Comparison of ENCODE assay signal across 18 mouse cellular contexts in the genomic region with DNA sequence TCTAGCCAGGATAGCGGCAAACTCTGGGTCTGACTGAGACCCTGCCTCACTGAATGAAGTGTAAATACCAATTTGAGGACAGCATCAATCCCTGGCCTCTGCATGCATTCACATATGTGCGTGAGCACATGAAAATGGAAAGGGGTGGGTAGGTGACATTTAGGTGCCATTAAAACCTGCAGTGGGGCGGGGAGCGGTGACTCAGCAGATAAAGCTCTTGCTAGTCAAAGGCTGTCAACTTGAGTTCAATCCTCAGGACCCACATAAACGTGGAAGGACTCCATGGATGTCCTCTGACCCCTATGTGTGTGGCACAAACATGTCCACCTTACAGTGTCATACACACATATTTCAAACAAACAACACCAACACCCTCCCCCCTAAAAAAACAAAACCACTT. TPM values are rescaled to one million over a fixed set of nuclear protein-coding genes. Genes with fewer than 3 reads are reported as not detected.
DNase-seq lines count a peak whose midpoint lies in the region; ATAC-seq and TF ChIP-seq lines count a peak whose summit lies in the region.
"Had no signal": no experiment of that assay in that cellular context is flagged by ENCODE, and none has a peak within 500 bp of the region (broad histone marks: within the 10 kb centered on the region; RNA-seq: fewer than 3 reads in every experiment).

No protein-coding gene starts in this region.

- H3K4me2 ChIP-seq in forebrain, embryonic 12.5 days, result no peak overlapping the region
- no peak overlapping the region for H3K4me2 ChIP-seq in heart, postnatal 0 days (ENCODE audit: low read depth, low read length)
- no peak overlapping the region for H3K4me2 ChIP-seq in liver, embryonic 11.5 days
- no peak overlapping the region for H3K4me2 ChIP-seq in intestine, embryonic 16.5 days (ENCODE audit: low read depth, low read length)
- no peak overlapping the region for H3K4me2 ChIP-seq in midbrain, embryonic 11.5 days
- H3K4me2 ChIP-seq: limb, embryonic 15.5 days; midbrain, embryonic 13.5 days; neural tube, embryonic 12.5 days had no signal

- H3K4me3 ChIP-seq in forebrain, embryonic 10.5 days, result no peak overlapping the region
- H3K4me3 ChIP-seq in forebrain, embryonic 12.5 days (replicated peaks), result no peak overlapping the region
- H3K4me3 ChIP-seq in heart, postnatal 0 days (ENCODE audit: low read depth, low read length), result no peak overlapping the region
- no peak overlapping the region for H3K4me3 ChIP-seq in liver, embryonic 11.5 days (ENCODE audit: low read depth, low read length)
- H3K4me3 ChIP-seq in intestine, embryonic 16.5 days (ENCODE audit: low read length), result no peak overlapping the region
- H3K4me3 ChIP-seq in midbrain, embryonic 11.5 days (ENCODE audit: low read depth, low read length), result no peak overlapping the region
- H3K4me3 ChIP-seq: limb, embryonic 15.5 days; midbrain, embryonic 13.5 days; neural tube, embryonic 12.5 days had no signal

- no peak for DNase-seq in forebrain, embryonic 10.5 days (ENCODE audit: extremely low spot score, low spot score)
- no peak for DNase-seq in heart, postnatal 0 days (ENCODE audit: low spot score)
- DNase-seq in heart, postnatal 14 days, result no peak
- DNase-seq in liver, embryonic 11.5 days (ENCODE audit: low spot score), result no peak
- no peak for DNase-seq in left cerebral cortex, postnatal 4 days
- no peak for DNase-seq in midbrain, embryonic 11.5 days (ENCODE audit: low spot score, missing footprints)
- DNase-seq: cerebellum, adult 9-11 months; kidney, adult 11 months; kidney, postnatal 10 days; layer of hippocampus, postnatal 36 days; lung, postnatal 10 days; right cerebral cortex, postnatal 4 days had no signal

- no peaks in the 10 kb centered on the region for H3K27me3 ChIP-seq in forebrain, embryonic 10.5 days (ENCODE audit: poor library complexity, severe bottlenecking)
- no peaks in the 10 kb centered on the region for H3K27me3 ChIP-seq in forebrain, embryonic 12.5 days
- H3K27me3 ChIP-seq in heart, postnatal 0 days (ENCODE audit: control insufficient read depth, insufficient read depth, low read length), result no peaks in the 10 kb centered on the region
- no peaks in the 10 kb centered on the region for H3K27me3 ChIP-seq in liver, embryonic 11.5 days (replicated peaks; ENCODE audit: control insufficient read depth, insufficient read depth, low read length)
- H3K27me3 ChIP-seq in intestine, embryonic 16.5 days (replicated peaks; ENCODE audit: control insufficient read depth, insufficient read depth, low read length), result no peaks in the 10 kb centered on the region
- H3K27me3 ChIP-seq in midbrain, embryonic 11.5 days (ENCODE audit: control insufficient read depth, insufficient read depth, low read length), result no peaks in the 10 kb centered on the region
- H3K27me3 ChIP-seq: midbrain, embryonic 13.5 days had no signal

- H3K36me3 ChIP-seq in forebrain, embryonic 10.5 days (replicated peaks), result peaks cover 7% of the 10 kb centered on the region; the same call in 1 of the 2 replicates
- H3K36me3 ChIP-seq in forebrain, embryonic 12.5 days (replicated peaks), result no peaks in the 10 kb centered on the region
- no peaks in the 10 kb centered on the region for H3K36me3 ChIP-seq in heart, postnatal 0 days (replicated peaks; ENCODE audit: control insufficient read depth, insufficient read depth, low read length)
- no peaks in the 10 kb centered on the region; the same call in 1 of the 2 replicates for H3K36me3 ChIP-seq in liver, embryonic 11.5 days (ENCODE audit: control insufficient read depth, insufficient read depth, low read length)
- no peaks in the 10 kb centered on the region for H3K36me3 ChIP-seq in intestine, embryonic 16.5 days (ENCODE audit: control insufficient read depth, insufficient read depth, low read length)
- no peaks in the 10 kb centered on the region for H3K36me3 ChIP-seq in midbrain, embryonic 11.5 days (ENCODE audit: control insufficient read depth, insufficient read depth, low read length)
- H3K36me3 ChIP-seq: limb, embryonic 15.5 days; midbrain, embryonic 13.5 days; neural tube, embryonic 12.5 days had no signal

- no peak for TF ChIP-seq EP300 in heart, postnatal 0 days (IDR thresholded peaks at IDR 0.05; ENCODE audit: low read depth)

- peaks cover 80% of the 10 kb centered on the region for H3K4me1 ChIP-seq in forebrain, embryonic 10.5 days
- H3K4me1 ChIP-seq in forebrain, embryonic 12.5 days, result peaks cover 51% of the 10 kb centered on the region
- H3K4me1 ChIP-seq in heart, postnatal 0 days (ENCODE audit: control insufficient read depth, insufficient read depth), result peaks cover 73% of the 10 kb centered on the region
- peaks cover 54% of the 10 kb centered on the region for H3K4me1 ChIP-seq in liver, embryonic 11.5 days (replicated peaks; ENCODE audit: control insufficient read depth, insufficient read depth, low read length)
- H3K4me1 ChIP-seq in intestine, embryonic 16.5 days (ENCODE audit: control insufficient read depth, insufficient read depth, low read length), result peaks cover 56% of the 10 kb centered on the region
- no peaks in the 10 kb centered on the region; the same call in 1 of the 2 replicates for H3K4me1 ChIP-seq in midbrain, embryonic 11.5 days (ENCODE audit: control insufficient read depth, insufficient read depth, low read length)

- WGBS in forebrain, embryonic 10.5 days, result 86% methylated on average over 5 of the region's 5 CpGs
- WGBS in forebrain, embryonic 12.5 days, result 89% methylated on average over 5 of the region's 5 CpGs
- 76% methylated on average over 5 of the region's 5 CpGs for WGBS in heart, postnatal 0 days
- WGBS in liver, embryonic 11.5 days, result 73% methylated on average over 5 of the region's 5 CpGs
- 84% methylated on average over 5 of the region's 5 CpGs for WGBS in intestine, embryonic 16.5 days
- WGBS in midbrain, embryonic 11.5 days, result 87% methylated on average over 5 of the region's 5 CpGs

- intact Hi-C loops in heart, postnatal 14 days (cut with DNase I), result no loop called here
- intact Hi-C loops in left cerebral cortex, postnatal 4 days (cut with DNase I), result no loop called here

- TF ChIP-seq CTCF in heart, postnatal 0 days (IDR thresholded peaks at IDR 0.05; ENCODE audit: low read depth), result no peak

- H3K27ac ChIP-seq in forebrain, embryonic 10.5 days, result 0 out of 2 replicates have a peak overlapping the region, but pooled peaks have one; percentile 51
- H3K27ac ChIP-seq in forebrain, embryonic 12.5 days, result no peak overlapping the region
- H3K27ac ChIP-seq in heart, postnatal 0 days (ENCODE audit: low read depth), result 0 out of 2 replicates have a peak overlapping the region, but pooled peaks have one; percentile 1
- H3K27ac ChIP-seq in liver, embryonic 11.5 days (ENCODE audit: low read depth, low read length), result 0 out of 2 replicates have a peak overlapping the region, but pooled peaks have one; percentile 9
- H3K27ac ChIP-seq in intestine, embryonic 16.5 days (ENCODE audit: low read length), result no peak overlapping the region
- no peak overlapping the region for H3K27ac ChIP-seq in midbrain, embryonic 11.5 days (ENCODE audit: low read depth, low read length)
- H3K27ac ChIP-seq: limb, embryonic 15.5 days; midbrain, embryonic 13.5 days; neural tube, embryonic 12.5 days had no signal

- no peak overlapping the region for H3K9ac ChIP-seq in forebrain, embryonic 12.5 days
- no peak overlapping the region for H3K9ac ChIP-seq in heart, postnatal 0 days (replicated peaks; ENCODE audit: low read depth, low read length)
- H3K9ac ChIP-seq in liver, embryonic 11.5 days (ENCODE audit: low read depth, low read length), result 0 out of 2 replicates have a peak overlapping the region, but pooled peaks have one; percentile 1
- no peak overlapping the region for H3K9ac ChIP-seq in intestine, embryonic 16.5 days (ENCODE audit: low read depth, low read length)
- no peak overlapping the region for H3K9ac ChIP-seq in midbrain, embryonic 11.5 days (ENCODE audit: low read length)
- H3K9ac ChIP-seq: limb, embryonic 15.5 days; midbrain, embryonic 13.5 days; neural tube, embryonic 12.5 days had no signal

- no peak for ATAC-seq in forebrain, embryonic 12.5 days (ENCODE audit: low FRiP score)
- no peak for ATAC-seq in heart, postnatal 0 days (ENCODE audit: insufficient read depth, low read depth)
- no peak for ATAC-seq in liver, embryonic 11.5 days (replicated peaks; ENCODE audit: low FRiP score)
- no peak for ATAC-seq in intestine, embryonic 16.5 days
- ATAC-seq in midbrain, embryonic 11.5 days (ENCODE audit: low FRiP score), result no peak
- ATAC-seq: hindbrain, embryonic 16.5 days; midbrain, embryonic 13.5 days had no signal

- H3K9me3 ChIP-seq in forebrain, embryonic 10.5 days, result no peaks in the 10 kb centered on the region
- H3K9me3 ChIP-seq in forebrain, embryonic 12.5 days, result no peaks in the 10 kb centered on the region
- no peaks in the 10 kb centered on the region for H3K9me3 ChIP-seq in heart, postnatal 0 days (replicated peaks; ENCODE audit: control insufficient read depth, low read length)
- H3K9me3 ChIP-seq in liver, embryonic 11.5 days (ENCODE audit: control insufficient read depth, low read length), result no peaks in the 10 kb centered on the region
- H3K9me3 ChIP-seq in intestine, embryonic 16.5 days (ENCODE audit: control insufficient read depth, low read length), result no peaks in the 10 kb centered on the region
- H3K9me3 ChIP-seq in midbrain, embryonic 11.5 days (ENCODE audit: control insufficient read depth, low read length), result no peaks in the 10 kb centered on the region
- H3K9me3 ChIP-seq: limb, embryonic 15.5 days; midbrain, embryonic 13.5 days; neural tube, embryonic 12.5 days had no signal

RNA-seq across cellular contexts. Expression of gene Shb, which starts 50.8 kb away (rescaled TPM):
- 2.8 and 3.0 TPM in 2 replicates for polyA plus RNA-seq in forebrain, embryonic 10.5 days (2016; fragmentation: Nextera tagmentation; extraction: Ambion mirVana)
- polyA plus RNA-seq in forebrain, embryonic 12.5 days (2016; fragmentation: Nextera tagmentation; extraction: Ambion mirVana), result 10.4 and 13.6 TPM in 2 replicates
- total RNA-seq in heart, postnatal 0 days (2014; rRNA removed; ENCODE audit: low replicate concordance), result 54.8 and 79.6 TPM in 2 replicates
- 6.5 and 7.4 TPM in 2 replicates for polyA plus RNA-seq in heart, postnatal 0 days (2015; fragmentation: Nextera tagmentation; extraction: Ambion mirVana)
- 10 to 100 TPM; 29.7 to 46.1 TPM for total RNA-seq in heart, postnatal 14 days (2021)
- polyA plus RNA-seq in liver, embryonic 11.5 days (2014; fragmentation: Nextera tagmentation; extraction: Ambion mirVana), result 6.1 and 6.2 TPM in 2 replicates
- 1.5 and 2.7 TPM in 2 replicates for polyA plus RNA-seq in intestine, embryonic 16.5 days (2015; fragmentation: Nextera tagmentation; extraction: Ambion mirVana)
- total RNA-seq in left cerebral cortex, postnatal 4 days (2021), result 10 to 100 TPM; 23.0 to 25.6 TPM
- polyA plus RNA-seq in midbrain, embryonic 11.5 days (2014; fragmentation: Nextera tagmentation; extraction: Ambion mirVana), result 2.7 and 2.8 TPM in 2 replicates

Comparison
In these comparisons a context has a peak if more than half of its experiments do, and no peak if none do; other contexts are left out.
1. H3K27ac ChIP-seq: peak in forebrain, embryonic 10.5 days (single experiment), heart, postnatal 0 days (single experiment) and liver, embryonic 11.5 days (single experiment); none in forebrain, embryonic 12.5 days (single experiment), intestine, embryonic 16.5 days (single experiment) and midbrain, embryonic 11.5 days (single experiment).